Mouse (Mus musculus) adipocyte (in vitro differentiated cells): ENCODE results near the gene Hist1h2ao.
A peak's percentile ranks its signal among the peaks of the same experiment; 100 is the strongest.
"Not testable (repeated sequence)": the region's sequence is repeated elsewhere in the genome, so short reads cannot be mapped to it uniquely, and the experiment has no call there.

Experiments used
- DNase-seq: peaks from one replicate; pipeline ENCODE4 v3.0.0-alpha.2; 2016; ENCODE audit warnings: low spot score

Gene Hist1h2ao

DNA sequence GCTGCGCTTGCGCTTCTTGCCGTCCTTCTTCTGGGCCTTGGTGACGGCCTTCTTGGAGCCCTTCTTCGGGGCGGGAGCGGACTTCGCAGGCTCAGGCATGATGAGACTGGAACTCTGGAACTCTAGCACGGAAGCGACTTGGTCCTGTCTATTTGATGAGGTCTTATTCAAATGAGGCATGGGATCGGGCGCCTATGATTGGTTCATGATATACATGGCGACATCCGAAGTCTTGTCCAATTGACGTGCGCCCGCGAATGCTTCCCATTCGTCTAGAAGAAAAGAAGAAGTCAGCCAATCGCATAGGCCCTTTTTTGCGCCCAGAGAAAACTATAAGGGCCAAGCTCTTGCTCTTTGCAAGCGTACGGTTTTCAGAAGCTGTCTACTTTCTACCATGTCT lies at the start of gene Hist1h2ao, which contains the start of gene Hist1h2bq:
TSS of gene Hist1h2ao (plus strand) at position 393 of the 400 bp plus-strand sequence.
TSS of gene Hist1h2bq (minus strand) at position 125 of the 400 bp plus-strand sequence.
- not testable (repeated sequence) for DNase-seq

DNA sequence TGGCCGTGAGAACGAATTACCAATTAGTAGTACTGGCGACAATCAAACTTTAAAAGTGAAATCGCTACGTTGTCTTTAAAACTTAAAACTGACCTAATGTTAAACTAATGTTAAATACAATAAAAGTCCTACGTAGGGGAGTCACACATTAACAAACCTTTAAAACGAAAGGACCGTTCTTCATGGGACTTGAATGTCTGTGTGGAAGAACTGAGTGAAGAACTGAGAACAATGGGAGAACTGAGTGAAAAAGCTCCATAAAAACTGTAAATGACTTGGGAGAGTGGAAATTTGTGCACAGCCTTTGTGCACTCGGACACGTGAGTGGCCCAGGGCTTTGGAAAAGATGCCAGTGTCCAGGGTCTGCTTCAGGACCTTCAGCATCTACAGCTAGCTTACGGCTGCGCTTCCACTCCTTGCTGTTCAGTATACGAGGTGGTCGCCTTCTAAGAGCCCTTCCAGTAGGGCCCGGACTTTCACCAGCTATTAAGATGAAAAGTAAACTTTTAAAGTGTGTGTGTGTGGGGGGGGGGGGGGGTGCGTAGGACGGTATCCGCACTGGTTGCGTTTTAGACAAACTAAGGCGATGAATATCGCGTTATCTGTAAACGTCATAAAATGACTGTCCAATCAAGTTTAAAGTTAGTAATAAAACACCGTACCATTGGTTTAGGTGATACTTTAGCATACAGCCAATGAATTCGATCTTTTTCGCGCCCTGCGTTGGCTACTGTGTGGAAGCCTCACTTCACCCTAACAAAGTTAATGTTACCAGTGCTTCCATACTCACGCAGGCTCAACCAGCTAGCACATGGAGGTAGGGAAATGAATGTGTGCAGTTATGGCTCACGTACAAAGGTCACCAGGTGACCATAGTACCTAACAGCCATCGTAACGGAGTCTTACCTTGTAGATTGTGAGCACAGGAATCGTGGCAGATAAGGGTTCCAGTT lies 31.2 kb upstream of the Hist1h2ao start:
- DNase-seq: peak; percentile 88

DNA sequence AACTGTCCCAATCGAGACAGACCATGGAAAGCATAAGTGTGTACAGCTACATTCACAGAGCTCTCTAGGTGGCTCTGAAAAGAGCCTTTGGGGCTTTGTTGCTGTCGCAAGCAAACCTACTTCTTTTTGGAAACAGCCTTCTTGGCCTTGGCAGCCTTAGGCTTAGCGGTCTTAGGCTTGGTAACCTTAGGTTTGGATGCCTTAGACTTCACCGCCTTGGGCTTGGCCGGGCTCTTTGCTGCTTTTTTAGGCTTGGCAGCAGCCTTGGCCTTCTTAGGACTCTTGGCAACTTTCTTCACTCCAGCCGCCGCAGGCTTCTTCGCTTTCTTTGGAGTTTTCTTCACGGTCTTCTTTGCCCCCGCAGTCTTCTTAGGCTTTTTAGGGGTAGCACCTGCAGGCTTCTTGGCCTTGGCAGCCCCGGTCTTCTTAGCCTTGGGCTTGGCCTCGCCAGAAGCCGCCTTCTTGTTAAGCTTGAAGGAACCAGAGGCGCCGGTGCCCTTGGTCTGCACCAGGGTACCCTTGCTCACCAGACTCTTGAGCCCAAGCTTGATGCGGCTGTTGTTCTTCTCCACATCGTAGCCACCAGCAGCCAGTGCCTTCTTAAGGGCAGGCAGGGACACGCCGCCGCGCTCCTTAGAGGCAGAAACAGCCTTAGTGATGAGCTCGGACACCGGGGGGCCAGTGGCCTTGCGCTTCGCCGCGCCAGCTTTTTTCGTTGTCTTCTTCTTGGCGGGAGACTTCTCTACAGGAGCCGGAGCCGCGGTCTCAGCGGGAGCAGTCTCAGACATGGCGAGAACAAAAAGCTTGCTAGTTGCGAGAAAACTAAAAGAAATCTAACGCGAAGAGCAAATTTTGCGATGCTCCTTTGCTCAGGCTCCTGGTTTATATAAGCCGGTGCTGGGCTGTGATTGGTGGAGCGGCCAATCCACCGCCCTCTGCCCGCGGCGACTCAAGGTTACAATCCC lies 30.2 kb upstream of the Hist1h2ao start, which contains the start of gene Hist1h1b:
TSS of gene Hist1h1b (minus strand) at position 859 of the 965 bp plus-strand sequence.
- peak; percentile 70 for DNase-seq

DNA sequence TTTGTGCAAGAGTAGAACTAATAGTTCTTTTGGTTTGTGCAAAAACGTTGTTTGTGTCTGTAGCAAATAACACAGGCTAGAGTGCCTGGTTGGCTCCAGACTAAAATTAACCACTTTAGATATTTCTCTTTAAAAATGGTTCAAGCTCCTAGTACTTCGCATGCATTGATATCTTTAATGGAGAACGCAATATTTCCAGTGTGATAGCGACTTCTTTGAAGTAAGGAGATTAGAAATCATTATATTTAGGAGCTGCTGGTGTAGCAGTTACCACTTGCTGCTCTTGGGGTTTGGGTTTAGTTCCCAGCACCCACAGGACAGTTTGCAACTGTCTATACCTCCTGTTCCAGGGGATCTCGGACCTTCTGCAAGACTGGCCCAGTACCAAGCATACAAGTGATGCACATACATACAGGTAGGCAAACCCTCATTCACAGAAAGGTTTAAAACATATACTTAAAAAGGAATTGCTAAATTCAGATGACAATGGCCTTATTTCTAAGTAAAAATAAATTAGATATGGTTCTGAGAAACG lies 29.2 kb upstream of the Hist1h2ao start:
- DNase-seq: no peak

DNA sequence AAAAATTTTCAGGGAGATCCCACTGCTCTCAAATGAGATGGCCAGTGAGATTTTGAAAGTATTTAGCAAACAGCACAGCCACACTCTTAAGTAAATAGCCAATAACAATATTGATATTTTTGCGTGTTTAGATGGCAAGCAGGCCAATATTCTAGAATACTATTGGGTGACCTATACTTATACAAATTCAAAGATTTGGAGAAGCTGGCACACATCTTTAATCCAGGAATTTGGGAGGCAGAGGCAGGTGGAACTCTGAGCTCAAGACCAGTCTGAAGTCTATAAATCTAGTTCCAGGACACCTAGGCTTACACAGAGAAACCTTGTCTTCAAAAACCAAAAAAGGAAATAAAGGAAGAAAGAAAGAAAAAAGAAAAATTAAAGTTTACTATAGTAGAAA lies 28.6 kb upstream of the Hist1h2ao start:
- DNase-seq: no peak

DNA sequence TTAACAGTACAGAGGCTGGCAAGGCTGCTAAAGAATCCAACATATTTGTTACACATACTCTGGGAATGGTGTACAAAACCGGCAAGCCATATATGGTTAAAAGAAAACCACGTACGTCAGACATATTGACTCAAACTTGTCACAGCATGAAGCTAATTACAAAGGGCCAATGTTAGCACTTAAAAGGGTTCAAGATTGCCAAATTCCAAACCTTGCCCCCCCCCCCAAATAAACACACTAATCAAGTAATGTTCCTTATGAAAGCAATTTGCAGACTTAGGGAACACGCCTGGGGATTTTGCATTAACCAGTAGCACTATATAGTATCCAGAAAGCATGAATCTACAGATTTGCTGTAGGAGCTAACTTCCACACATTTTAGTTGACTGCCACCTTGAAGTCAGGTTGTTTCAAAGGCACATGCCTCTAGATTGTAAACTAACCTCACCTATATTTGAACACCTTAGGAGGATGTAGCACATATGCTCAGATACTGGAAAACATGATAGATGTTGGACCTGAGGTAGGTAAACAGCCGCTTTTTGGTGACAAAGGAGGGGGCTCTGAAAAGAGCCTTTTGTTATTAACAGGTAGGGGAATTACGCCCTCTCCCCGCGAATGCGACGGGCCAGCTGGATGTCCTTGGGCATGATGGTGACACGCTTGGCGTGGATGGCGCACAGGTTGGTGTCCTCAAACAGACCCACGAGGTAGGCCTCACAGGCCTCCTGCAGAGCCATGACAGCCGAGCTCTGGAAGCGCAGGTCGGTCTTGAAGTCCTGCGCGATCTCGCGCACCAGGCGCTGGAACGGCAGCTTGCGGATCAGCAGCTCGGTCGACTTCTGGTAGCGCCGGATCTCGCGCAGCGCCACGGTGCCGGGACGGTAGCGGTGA lies 27.7 kb upstream of the Hist1h2ao start:
- DNase-seq: peak; percentile 41

DNA sequence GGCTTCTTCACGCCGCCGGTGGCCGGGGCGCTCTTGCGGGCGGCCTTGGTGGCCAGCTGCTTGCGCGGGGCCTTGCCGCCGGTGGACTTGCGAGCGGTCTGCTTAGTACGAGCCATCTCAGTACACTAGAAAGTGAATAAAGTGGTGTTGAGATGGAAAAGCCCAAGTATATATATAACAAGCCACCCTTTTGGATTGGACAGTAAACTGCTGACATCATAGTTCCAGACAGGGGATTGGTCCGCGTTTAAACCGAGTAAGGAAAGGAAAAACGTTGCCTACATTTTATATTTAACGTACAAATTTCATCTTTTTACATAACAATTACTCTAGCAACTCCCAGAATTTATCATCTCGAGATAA lies 27.0 kb upstream of the Hist1h2ao start, which contains the start of gene Hist1h3i:
TSS of gene Hist1h3i (minus strand) at position 116 of the 363 bp plus-strand sequence.
- peak; percentile 86 for DNase-seq

DNA sequence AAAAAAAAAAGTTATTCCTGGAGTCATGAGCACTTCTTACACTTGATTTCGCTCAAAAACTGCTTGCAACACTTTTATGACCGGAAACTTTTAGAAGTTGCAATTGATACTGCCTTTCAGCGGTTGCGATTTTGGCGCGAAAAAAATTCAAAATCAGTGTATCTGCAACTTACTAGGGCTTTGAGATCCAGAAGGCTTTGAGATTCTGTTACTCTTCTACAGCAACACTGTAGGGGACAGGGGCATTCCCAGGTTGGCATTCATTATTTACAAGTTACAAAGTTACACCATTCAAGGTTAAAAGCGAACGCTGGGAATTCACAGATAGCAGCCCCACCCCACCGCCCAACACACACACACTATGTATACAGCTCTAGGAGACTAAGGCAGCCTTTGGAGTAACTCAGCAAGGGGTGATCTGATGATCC lies 26.5 kb upstream of the Hist1h2ao start:
- peak; percentile 54 for DNase-seq

DNA sequence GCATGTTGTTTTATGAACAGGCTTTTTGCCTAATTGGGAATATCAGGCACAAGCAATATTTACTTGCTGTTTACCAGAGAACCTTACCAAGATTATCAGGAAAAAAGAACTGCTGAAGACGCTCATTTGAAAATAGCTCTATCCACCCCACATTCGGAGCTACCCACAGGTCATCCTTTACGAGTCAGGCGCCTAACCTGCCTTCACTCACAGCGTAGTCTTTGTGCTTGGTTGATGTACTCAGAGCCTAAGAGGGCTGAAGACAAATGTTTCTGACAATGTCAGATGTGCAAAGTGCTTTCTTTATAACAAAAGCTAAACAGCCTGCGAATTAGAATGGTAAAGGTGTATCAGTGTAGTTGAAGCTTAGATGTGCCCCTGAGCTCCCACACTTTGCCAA lies 26.0 kb upstream of the Hist1h2ao start:
- no peak for DNase-seq

DNA sequence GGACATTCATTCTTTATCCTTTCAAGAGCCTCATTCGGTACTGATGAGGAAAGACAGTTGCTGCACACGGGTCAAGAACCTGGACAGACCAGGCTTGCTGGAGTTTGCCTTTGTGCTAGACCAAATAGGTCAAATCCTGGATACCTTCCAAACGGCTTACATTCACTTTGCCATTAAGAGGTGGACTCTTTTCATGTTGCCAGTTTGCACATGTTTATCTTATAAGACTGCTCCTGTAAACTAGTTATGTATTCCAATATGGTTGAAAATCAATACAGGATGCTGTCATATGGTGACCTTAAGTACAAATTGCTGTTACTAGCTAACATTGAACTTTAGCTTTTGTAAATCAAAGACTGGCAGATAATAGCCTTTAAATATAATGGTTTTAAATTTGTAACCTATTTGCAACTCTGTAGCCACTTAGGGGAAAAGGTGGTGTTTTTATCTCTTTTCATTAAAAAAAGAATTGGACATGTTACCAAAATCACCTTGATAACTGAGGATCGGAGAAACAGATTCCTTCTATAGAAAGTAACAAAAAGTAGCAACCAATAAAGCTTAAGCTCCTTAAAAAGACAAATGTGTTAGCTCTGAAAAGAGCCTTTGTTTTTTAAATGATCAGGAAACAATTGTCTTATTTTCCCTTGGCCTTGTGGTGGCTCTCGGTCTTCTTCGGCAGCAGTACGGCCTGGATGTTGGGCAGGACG lies 23.9 kb upstream of the Hist1h2ao start:
- no peak for DNase-seq

DNA sequence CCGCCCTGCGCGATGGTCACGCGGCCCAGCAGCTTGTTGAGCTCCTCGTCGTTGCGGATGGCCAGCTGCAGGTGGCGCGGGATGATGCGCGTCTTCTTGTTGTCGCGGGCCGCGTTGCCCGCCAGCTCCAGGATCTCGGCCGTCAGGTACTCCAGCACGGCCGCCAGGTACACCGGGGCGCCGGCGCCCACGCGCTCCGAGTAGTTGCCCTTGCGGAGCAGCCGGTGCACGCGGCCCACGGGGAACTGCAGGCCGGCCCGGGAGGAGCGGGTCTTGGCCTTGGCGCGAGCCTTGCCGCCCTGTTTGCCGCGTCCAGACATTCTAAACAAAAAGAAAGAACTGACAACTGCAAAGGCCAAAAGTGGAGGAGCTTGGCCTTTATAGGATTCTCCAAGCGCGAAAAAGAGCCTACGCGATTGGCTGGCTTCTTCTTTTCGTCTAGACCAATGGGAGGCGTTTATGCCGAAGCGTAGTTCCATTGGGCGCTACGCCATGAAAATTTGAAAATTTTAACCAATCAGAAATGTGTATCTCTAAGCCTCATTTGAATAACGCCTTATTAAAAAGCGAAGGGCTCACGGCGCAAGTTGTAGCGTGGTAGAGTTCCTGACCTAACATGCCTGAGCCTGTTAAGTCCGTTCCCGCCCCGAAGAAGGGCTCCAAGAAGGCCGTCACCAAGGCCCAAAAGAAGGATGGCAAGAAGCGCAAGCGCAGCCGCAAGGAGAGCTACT lies 23.2 kb upstream of the Hist1h2ao start, which contains the start of the genes Hist1h2an and Hist1h2bp:
TSS of gene Hist1h2an (minus strand) at position 320 of the 731 bp plus-strand sequence.
TSS of gene Hist1h2bp (plus strand) at position 563 of the 731 bp plus-strand sequence.
- DNase-seq: peak; percentile 98

DNA sequence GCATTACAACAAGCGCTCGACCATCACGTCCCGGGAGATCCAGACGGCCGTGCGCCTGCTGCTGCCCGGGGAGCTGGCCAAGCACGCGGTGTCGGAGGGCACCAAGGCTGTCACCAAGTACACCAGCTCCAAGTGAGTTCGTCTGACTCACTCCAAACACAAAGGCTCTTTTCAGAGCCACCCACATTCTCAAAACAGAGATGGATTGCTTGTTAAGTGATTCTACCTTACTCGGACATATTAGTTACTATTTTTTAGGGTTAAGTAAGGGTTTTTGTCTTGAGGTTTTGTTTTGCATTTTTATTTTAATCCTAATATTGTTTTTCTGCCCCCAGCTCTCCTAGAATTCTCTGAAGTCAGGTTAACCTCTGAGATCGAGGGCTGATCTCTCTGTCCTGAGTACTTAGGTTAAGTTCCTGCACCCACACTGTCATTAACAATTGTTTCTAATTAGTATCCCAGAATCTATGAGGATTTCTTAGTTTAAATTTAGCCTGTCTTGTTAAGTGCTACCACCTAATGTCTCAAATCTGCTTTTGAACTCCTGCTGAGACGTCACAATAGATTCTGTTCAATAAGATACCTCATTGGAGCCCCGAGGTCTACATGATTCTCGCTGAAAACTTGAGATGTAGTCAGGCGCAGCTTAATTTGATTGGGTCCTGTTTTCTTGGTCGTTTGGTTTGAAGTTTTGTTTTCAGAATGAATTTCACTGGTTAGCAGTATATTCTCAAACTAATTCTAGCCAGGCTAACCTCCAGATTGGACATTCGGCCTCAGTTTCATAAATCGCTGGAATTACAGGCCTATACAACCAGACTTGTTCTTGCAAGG lies 22.3 kb upstream of the Hist1h2ao start:
- no peak for DNase-seq

DNA sequence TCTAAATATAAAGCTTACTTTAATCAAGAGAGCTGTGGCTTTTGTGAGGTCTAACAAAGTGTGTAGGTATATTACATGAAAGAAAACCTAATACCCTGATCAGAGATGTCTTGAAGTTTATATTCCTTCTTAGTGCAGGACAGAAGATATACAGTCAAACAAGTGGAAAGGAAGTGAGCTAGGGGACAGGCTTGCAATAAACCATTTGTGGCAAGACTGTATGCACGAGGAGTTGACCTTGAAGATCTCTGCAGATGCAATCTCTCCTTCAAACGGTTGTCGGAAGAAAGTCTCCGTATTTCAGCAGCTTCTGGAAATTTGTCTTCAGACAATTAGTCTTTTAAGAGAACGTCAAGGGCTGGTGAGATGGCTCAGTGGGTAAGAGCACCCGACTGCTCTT lies 20.3 kb upstream of the Hist1h2ao start:
- DNase-seq: no peak

DNA sequence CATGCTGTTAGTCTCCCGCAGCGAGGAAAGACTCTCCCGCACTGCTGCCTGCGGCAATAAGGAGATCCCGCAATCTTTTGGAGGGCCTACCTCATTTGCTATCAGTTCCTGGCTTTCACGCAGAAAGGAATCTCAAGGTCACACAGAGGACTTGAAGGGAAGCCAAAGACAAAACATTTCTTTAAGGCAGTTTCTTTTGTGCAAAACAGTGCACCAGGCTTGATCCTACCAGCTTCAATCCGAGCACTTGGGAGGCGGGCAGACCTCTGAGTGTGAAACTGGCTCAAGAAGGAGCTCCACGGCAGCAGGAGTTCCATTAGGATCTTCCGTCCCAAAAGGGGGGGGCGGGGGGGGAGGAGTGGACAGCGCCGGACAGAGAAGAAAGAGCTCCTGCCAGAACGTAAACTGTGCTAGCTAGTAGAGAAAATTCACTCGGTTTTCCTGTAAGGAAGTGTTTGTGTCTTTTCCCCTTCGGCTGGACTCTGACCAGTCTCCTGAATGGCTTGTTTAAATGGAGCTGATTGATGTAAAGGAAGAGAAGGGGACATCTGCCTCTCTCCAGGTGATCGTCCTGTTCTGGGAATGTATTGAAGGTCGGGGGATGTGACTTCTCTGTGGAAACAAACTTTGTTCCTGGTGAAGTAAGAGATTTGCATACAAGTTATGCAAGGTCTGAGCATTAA lies 19.5 kb upstream of the Hist1h2ao start:
- DNase-seq: no peak

DNA sequence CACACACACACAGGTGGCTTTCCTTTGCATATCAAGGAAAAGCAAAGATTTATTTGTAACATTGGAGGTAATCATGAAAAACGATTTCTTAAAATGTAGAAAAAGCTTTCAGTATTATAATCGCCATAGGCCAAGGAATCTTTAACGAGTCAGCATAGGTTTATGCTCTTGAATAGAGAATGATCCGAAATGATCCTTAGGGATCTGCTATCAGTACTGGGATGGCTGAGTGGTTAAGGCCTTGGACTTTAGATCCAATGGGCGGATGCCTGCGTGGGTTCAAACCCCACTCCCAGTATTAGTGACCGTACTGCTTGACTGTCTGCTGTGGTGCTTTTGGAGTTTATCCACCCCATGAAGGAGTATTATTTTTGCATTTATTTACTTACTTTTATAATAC lies 14.7 kb upstream of the Hist1h2ao start:
- DNase-seq: no peak

DNA sequence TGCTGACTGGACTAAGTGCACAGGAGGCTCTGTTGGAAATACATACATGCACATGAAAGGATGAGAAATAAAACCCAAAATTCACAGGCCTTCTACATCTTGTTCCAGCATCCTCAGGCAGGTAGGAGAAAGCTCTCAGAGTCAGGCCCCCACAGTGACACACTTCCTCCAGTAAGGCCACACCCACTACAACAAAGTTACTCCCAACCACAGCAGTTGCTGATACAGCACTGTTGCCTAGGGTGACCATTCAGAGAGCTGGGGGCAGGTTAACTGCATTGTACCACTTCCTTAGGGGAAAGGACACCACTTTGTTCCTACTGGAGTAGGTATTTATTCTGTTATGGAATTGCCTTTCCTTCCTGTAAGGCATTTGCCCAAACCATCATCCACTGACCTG lies 13.1 kb upstream of the Hist1h2ao start:
- not testable (repeated sequence) for DNase-seq

DNA sequence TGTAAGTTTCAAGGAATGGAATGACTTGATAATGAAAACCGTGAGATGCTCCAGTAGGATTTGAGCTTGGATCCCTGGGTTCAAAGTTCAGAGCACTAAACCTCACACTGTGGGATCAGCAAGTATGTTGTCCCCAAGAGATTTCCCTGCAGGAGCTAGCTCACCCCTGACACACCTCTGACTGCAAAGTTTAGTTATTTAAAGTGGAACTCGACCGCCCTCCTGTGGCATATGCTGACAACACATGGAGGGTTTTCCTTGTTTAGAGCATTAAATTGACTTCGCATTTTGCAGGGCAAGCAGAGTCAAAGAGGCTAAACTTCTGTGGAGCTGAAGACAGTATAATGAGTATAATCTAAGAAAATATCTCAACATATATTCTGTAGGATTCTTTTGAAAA lies 7.2 kb upstream of the Hist1h2ao start:
- not testable (repeated sequence) for DNase-seq

DNA sequence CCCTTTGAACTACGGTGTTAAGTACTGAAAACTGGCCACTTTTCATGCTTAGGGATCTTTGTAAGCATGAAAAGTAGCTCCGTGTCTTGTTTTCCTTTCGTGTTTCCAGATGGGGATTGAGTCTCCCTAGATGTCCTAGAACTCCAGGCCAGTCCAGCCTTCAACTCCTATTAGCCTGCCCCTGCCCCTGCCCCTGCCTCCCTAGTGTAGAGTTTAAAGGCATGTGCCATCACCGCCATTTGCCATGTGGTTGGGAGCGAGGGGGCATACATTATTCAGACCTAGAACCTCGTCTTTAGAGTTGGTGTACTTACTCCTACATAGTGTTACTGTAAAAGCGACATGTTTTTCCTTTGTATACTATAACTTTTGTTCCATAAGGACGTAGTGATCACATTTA lies 809 bp downstream of the Hist1h2ao start:
- not testable (repeated sequence) for DNase-seq
